Mouse (Mus musculus) layer of hippocampus, adult 8-10 months (tissue): ENCODE data around the gene Wdr74. TPM values are rescaled to one million over a fixed set of nuclear protein-coding genes. Genes with fewer than 3 reads are reported as not detected.
A peak's percentile ranks its signal among the peaks of the same experiment; 100 is the strongest.
"Not testable (repeated sequence)": the region's sequence is repeated elsewhere in the genome, so short reads cannot be mapped to it uniquely, and the experiment has no call there.

ENCODE experiments used
- DNase-seq, 2 experiments: peaks; one replicate each; pipeline ENCODE4 v3.0.0; 2022; ENCODE audit warnings: low spot score in 2 of 2
- total RNA-seq, 4 experiments: library from RNA; stranded (reverse); gene quantifications; 2 replicates each; pipeline ENCODE4 v1.2.4; 2022

Gene Wdr74
- total RNA-seq, 4 experiments from 2014 or later = 44.0 to 45.3 (median 44.3) TPM

GRCm38 (mm10) chr19:8715868-8716766, 19.5 kb upstream of the Wdr74 start:
- no peak for DNase-seq

- DNase-seq = no peak
Observed at GRCm38 (mm10) chr19:8716767-8717475, 18.7 kb upstream of the Wdr74 start.

- DNase-seq = no peak
Observed at GRCm38 (mm10) chr19:8718357-8718756, 17.3 kb upstream of the Wdr74 start.

GRCm38 (mm10) chr19:8719037-8719436, 16.6 kb upstream of the Wdr74 start:
- DNase-seq = not testable (repeated sequence)

- no peak for DNase-seq
Observed at GRCm38 (mm10) chr19:8721378-8721777, 14.2 kb upstream of the Wdr74 start.

- DNase-seq = no peak
Observed at GRCm38 (mm10) chr19:8722021-8722420, 13.6 kb upstream of the Wdr74 start.

GRCm38 (mm10) chr19:8722559-8722906, 13.1 kb upstream of the Wdr74 start:
- DNase-seq = no peak

- DNase-seq = peak; percentile 97
Observed at GRCm38 (mm10) chr19:8722907-8723573, 12.6 kb upstream of the Wdr74 start, which contains the start of gene Slc3a2. TSS of gene Slc3a2 (minus strand) at chr19:8723369.

- no peak for DNase-seq
Observed at GRCm38 (mm10) chr19:8723574-8724346, 11.9 kb upstream of the Wdr74 start.

- no peak for DNase-seq
Observed at GRCm38 (mm10) chr19:8724392-8724791, 11.2 kb upstream of the Wdr74 start.

- no peak for DNase-seq
Observed at GRCm38 (mm10) chr19:8725081-8725613, 10.5 kb upstream of the Wdr74 start.

GRCm38 (mm10) chr19:8726609-8727390, 8.8 kb upstream of the Wdr74 start:
- DNase-seq = no peak

- no peak for DNase-seq
Observed at GRCm38 (mm10) chr19:8727495-8728114, 8.0 kb upstream of the Wdr74 start.

GRCm38 (mm10) chr19:8728335-8729099, 7.1 kb upstream of the Wdr74 start:
- not testable (repeated sequence) for DNase-seq

GRCm38 (mm10) chr19:8734334-8734733, 1.3 kb upstream of the Wdr74 start:
- DNase-seq = no peak

GRCm38 (mm10) chr19:8736160-8736467, 487 bp downstream of the Wdr74 start:
- no peak for DNase-seq

GRCm38 (mm10) chr19:8738911-8739310, 3.3 kb downstream of the Wdr74 start:
- no peak for DNase-seq

- no peak for DNase-seq
Observed at GRCm38 (mm10) chr19:8739646-8740045, 4.0 kb downstream of the Wdr74 start.

GRCm38 (mm10) chr19:8740603-8741002, 5.0 kb downstream of the Wdr74 start, which contains the start of gene 1700092M07Rik:
TSS of gene 1700092M07Rik (plus strand) at chr19:8740718.
- DNase-seq = no peak
